Mouse (Mus musculus) CH12.LX (cell line): ENCODE measurements around the gene Lpcat1. TPM values are rescaled to one million over a fixed set of nuclear protein-coding genes. Genes with fewer than 3 reads are reported as not detected.

Experiments used
- DNase-seq: peaks from one replicate; pipeline ENCODE4 v3.0.0-alpha.2; 2013; ENCODE audit errors: extremely low read depth
- H3K27ac ChIP-seq: 2 replicates; pipeline ENCODE4 v1.5.1; 2012; ENCODE audit warnings: low read depth, mild to moderate bottlenecking, control low read depth, moderate library complexity; ENCODE audit not compliant: insufficient read depth
- H3K27me3 ChIP-seq: replicated peaks from 2 replicates; pipeline ENCODE3; 2012; ENCODE audit warnings: inconsistent platforms
- H3K36me3 ChIP-seq, 2 experiments: replicated peaks in 1 of 2; 2 replicates each; pipeline versions ENCODE3 to v1.6.1; 2012; ENCODE audit warnings: inconsistent platforms in 1 of 2, low read length in 1 of 2, mild to moderate bottlenecking in 1 of 2, mixed read lengths in 1 of 2, moderate library complexity in 1 of 2; ENCODE audit not compliant: control insufficient read depth in 1 of 2, insufficient read depth in 1 of 2
- H3K4me1 ChIP-seq, 2 experiments: 2 replicates each; pipeline ENCODE4 v1.6.1; 2012; ENCODE audit warnings: inconsistent platforms in 1 of 2, moderate library complexity in 1 of 2; ENCODE audit not compliant: insufficient read depth in 2 of 2, control insufficient read depth in 1 of 2
- H3K4me2 ChIP-seq: 2 replicates; pipeline ENCODE4 v1.6.1; 2012; ENCODE audit warnings: low read depth, mild to moderate bottlenecking, control low read depth; ENCODE audit not compliant: poor library complexity, insufficient read depth, severe bottlenecking
- H3K4me3 ChIP-seq, 3 experiments: fragments of 150-350 bp in 1 of 3; sonication (generic) in 1 of 3; replicated peaks in 1 of 3; 2 replicates each; pipeline versions ENCODE3 to v1.5.1; 2011 to 2012; ENCODE audit warnings: low read depth in 2 of 3, low read length in 2 of 3, mild to moderate bottlenecking in 2 of 3, moderate library complexity in 2 of 3, control low read depth in 1 of 3, improper control_type of control experiment in 1 of 3, inconsistent platforms in 1 of 3, mixed read lengths in 1 of 3; ENCODE audit not compliant: poor library complexity in 1 of 3
- H3K79me2 ChIP-seq: replicated peaks from 2 replicates; pipeline ENCODE4 v1.6.1; 2012; ENCODE audit warnings: mild to moderate bottlenecking, moderate library complexity; ENCODE audit not compliant: control insufficient read depth, poor library complexity, insufficient read depth, severe bottlenecking; ENCODE audit errors: extremely low read depth
- H3K9ac ChIP-seq: 2 replicates; pipeline ENCODE4 v1.6.1; 2012; ENCODE audit warnings: low read depth, mild to moderate bottlenecking, control low read depth, moderate library complexity; ENCODE audit not compliant: insufficient read depth
- H3K9me3 ChIP-seq: replicated peaks from 2 replicates; pipeline ENCODE3; 2012; ENCODE audit warnings: low read length, inconsistent platforms, mixed read lengths
- BHLHE40 ChIP-seq: IDR thresholded peaks from 2 replicates; pipeline ENCODE4 v1.6.1; 2011; ENCODE audit warnings: mild to moderate bottlenecking, low read depth, low read length, improper control_type of control experiment
- CHD1 ChIP-seq: IDR thresholded peaks from 2 replicates; pipeline ENCODE4 v1.6.1; 2012; ENCODE audit warnings: low read depth, low read length, improper control_type of control experiment, inconsistent platforms
- E2F4 ChIP-seq: IDR thresholded peaks from 2 replicates; pipeline ENCODE4 v1.6.1; 2011; ENCODE audit warnings: low read depth, low read length, improper control_type of control experiment; ENCODE audit not compliant: insufficient replicate concordance
- ELF1 ChIP-seq: IDR thresholded peaks from 2 replicates; pipeline ENCODE4 v1.6.1; 2014; ENCODE audit warnings: low read depth, mild to moderate bottlenecking, inconsistent platforms, low read length, improper control_type of control experiment
- GABPA ChIP-seq: IDR thresholded peaks from 2 replicates; pipeline ENCODE4 v1.6.1; 2012; ENCODE audit warnings: low read depth, low read length, improper control_type of control experiment, inconsistent platforms; ENCODE audit not compliant: insufficient replicate concordance
- HCFC1 ChIP-seq: IDR thresholded peaks from 2 replicates; pipeline ENCODE4 v1.6.1; 2012; ENCODE audit warnings: low read depth, mild to moderate bottlenecking, inconsistent platforms, low read length, improper control_type of control experiment
- IRF4 ChIP-seq: IDR thresholded peaks from 2 replicates; pipeline ENCODE4 v1.6.1; 2014; ENCODE audit warnings: low read depth, mild to moderate bottlenecking, inconsistent platforms, low read length, improper control_type of control experiment
- JUN ChIP-seq: IDR thresholded peaks from 2 replicates; pipeline ENCODE4 v1.6.1; 2011; ENCODE audit warnings: low read depth, mild to moderate bottlenecking, low read length, improper control_type of control experiment, moderate library complexity; ENCODE audit not compliant: insufficient read depth
- KAT2A ChIP-seq: IDR thresholded peaks from 2 replicates; pipeline ENCODE4 v1.6.1; 2012; ENCODE audit warnings: low read length, improper control_type of control experiment, inconsistent platforms; ENCODE audit not compliant: insufficient replicate concordance
- MAFK ChIP-seq: IDR thresholded peaks from 2 replicates; pipeline ENCODE4 v1.6.1; 2011; ENCODE audit warnings: low read length, improper control_type of control experiment; ENCODE audit not compliant: insufficient replicate concordance
- MAX ChIP-seq: IDR thresholded peaks from 2 replicates; pipeline ENCODE4 v1.6.1; 2011; ENCODE audit warnings: low read length, improper control_type of control experiment
- MAZ ChIP-seq: IDR thresholded peaks from 2 replicates; pipeline ENCODE4 v1.6.1; 2012; ENCODE audit warnings: low read depth, mild to moderate bottlenecking, inconsistent platforms, low read length, improper control_type of control experiment, moderate library complexity
- MXI1 ChIP-seq: IDR thresholded peaks from 2 replicates; pipeline ENCODE4 v1.6.1; 2011; ENCODE audit warnings: mild to moderate bottlenecking, low read depth, low read length, improper control_type of control experiment
- MYC ChIP-seq: IDR thresholded peaks from 2 replicates; pipeline ENCODE4 v1.6.1; 2011; ENCODE audit warnings: low read depth, mild to moderate bottlenecking, improper control_type of control experiment, low read length
- NELFE ChIP-seq: IDR thresholded peaks from 2 replicates; pipeline ENCODE4 v1.6.1; 2011; ENCODE audit warnings: low read depth, low read length, improper control_type of control experiment
- POLR2A ChIP-seq: IDR thresholded peaks from 2 replicates; pipeline ENCODE4 v1.6.1; 2011; ENCODE audit warnings: low read depth, mild to moderate bottlenecking, improper control_type of control experiment, low read length
- RAD21 ChIP-seq: IDR thresholded peaks from 2 replicates; pipeline ENCODE4 v1.6.1; 2011; ENCODE audit warnings: low read depth, mild to moderate bottlenecking, low read length, improper control_type of control experiment, moderate library complexity
- RCOR1 ChIP-seq: conservative IDR thresholded peaks from 2 replicates; pipeline ENCODE4 v1.6.1; 2012; ENCODE audit warnings: low read depth, mild to moderate bottlenecking, inconsistent platforms, low read length, improper control_type of control experiment
- SMC3 ChIP-seq: IDR thresholded peaks from 2 replicates; pipeline ENCODE4 v1.6.1; 2011; ENCODE audit warnings: low read depth, low read length, improper control_type of control experiment
- TBP ChIP-seq: conservative IDR thresholded peaks from 2 replicates; pipeline ENCODE4 v1.6.1; 2011; ENCODE audit warnings: low read depth, low read length, improper control_type of control experiment
- USF1 ChIP-seq: IDR thresholded peaks from 2 replicates; pipeline ENCODE4 v1.6.1; 2014; ENCODE audit warnings: low read depth, mild to moderate bottlenecking, inconsistent platforms, low read length, improper control_type of control experiment
- ZC3H11A ChIP-seq: IDR thresholded peaks from 2 replicates; pipeline ENCODE4 v1.6.1; 2012; ENCODE audit warnings: low read depth, mild to moderate bottlenecking, inconsistent platforms, low read length, improper control_type of control experiment
- ZKSCAN1 ChIP-seq: IDR thresholded peaks from 2 replicates; pipeline ENCODE4 v1.6.1; 2012; ENCODE audit warnings: low read depth, inconsistent platforms, low read length, improper control_type of control experiment, borderline replicate concordance
- ZNF384 ChIP-seq: IDR thresholded peaks from 2 replicates; pipeline ENCODE4 v1.6.1; 2012; ENCODE audit warnings: low read depth, low read length, improper control_type of control experiment, inconsistent platforms
- dilution Hi-C: fragments of 300-500 bp; cut with MboI; formaldehyde crosslinking; loops from 2 replicates; pipeline ENCODE4 v1.14.3; 2020; ENCODE audit warnings: low sequenced_read_pairs; ENCODE audit not compliant: extremely low pct_unique_long_range_greater_than_20kb, extremely low pct_ligation_motif_present
- in situ Hi-C: fragments of 300-500 bp; cut with MboI; formaldehyde crosslinking; loops from 3 replicates; pipeline ENCODE4 v1.14.3; 2019; ENCODE audit warnings: low sequenced_read_pairs, low pct_ligation_motif_present, low pct_unique_long_range_greater_than_20kb, mixed read lengths
- polyA plus RNA-seq: library from polyadenylated mRNA; unstranded; fragments of >175 nt; gene quantifications from 2 replicates; pipeline ENCODE4 v1.2.1, GENCODE M21; 2012; ENCODE audit warnings: low read depth; ENCODE audit not compliant: insufficient read length
- total RNA-seq, 2 experiments: library from RNA; depleted of rRNA; stranded (reverse); fragments of 300-350 nt in 1 of 2; fragments of >200 nt in 1 of 2; gene quantifications; 2 replicates each; pipeline ENCODE4 v1.2.3; 2012 to 2014

The Lpcat1 gene
- total and polyA plus RNA-seq, 3 experiments = 22.6 to 36.9 (median 36.2) TPM

GRCm38 (mm10) chr13:73439057-73439456 lies 27.9 kb upstream of the Lpcat1 start:
- Histone ChIP-seq H3K4me3 (no peak overlapping the region), H3K27me3 (no peaks in the 10 kb centered on the region), H3K9ac (no peak overlapping the region), H3K9me3 (no peaks in the 10 kb centered on the region), H3K79me2 (no peaks in the 10 kb centered on the region), H3K27ac (no peak overlapping the region), H3K36me3 (no peaks in the 10 kb centered on the region), H3K4me1 (peaks cover 5 to 13% of the 10 kb centered on the region in 2 experiments), H3K4me2 (no peak overlapping the region)
- in situ Hi-C loops = no loop called here
- TF ChIP-seq E2F4 (no peak), JUN (no peak), TBP (no peak), MAFK (no peak), ZKSCAN1 (no peak), RAD21 (no peak), ELF1 (no peak), MXI1 (no peak), ZNF384 (no peak), MYC (no peak), USF1 (no peak)
- no peak for DNase-seq
- dilution Hi-C loops = no loop called here

DNA sequence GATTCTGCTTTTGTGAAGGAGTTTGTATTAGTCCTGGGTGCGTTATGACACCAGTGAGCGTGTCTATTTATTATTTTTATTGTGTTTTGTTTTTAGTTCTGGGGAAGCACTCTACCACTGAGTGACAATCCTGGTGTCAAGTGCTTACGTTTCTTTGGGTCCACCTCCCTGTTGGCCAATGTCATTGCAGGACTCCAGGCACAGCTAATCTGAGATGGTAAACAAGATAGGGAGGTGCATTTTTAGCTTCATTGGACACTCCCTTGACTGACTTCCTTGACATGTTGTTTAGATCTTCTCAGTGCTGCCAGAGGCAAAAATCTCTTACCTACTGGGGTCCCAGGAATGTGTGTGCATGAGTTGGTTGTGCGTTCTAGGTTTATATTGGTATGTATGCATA lies 26.0 kb upstream of the Lpcat1 start:
- Histone ChIP-seq H3K9ac (no peak overlapping the region), H3K27ac (no peak overlapping the region), H3K4me1 (no peaks in the 10 kb centered on the region), H3K4me2 (no peak overlapping the region), H3K9me3 (no peaks in the 10 kb centered on the region), H3K36me3 (no peaks in the 10 kb centered on the region), H3K27me3 (no peaks in the 10 kb centered on the region), H3K79me2 (no peaks in the 10 kb centered on the region), H3K4me3 (no peak overlapping the region)
- no peak for DNase-seq
- dilution Hi-C loops (no loop called here), in situ Hi-C loops (no loop called here)
- TF ChIP-seq CHD1 (no peak), RCOR1 (no peak), BHLHE40 (no peak), SMC3 (no peak), MYC (no peak), MAZ (no peak), ZC3H11A (no peak), MXI1 (no peak), MAFK (no peak), HCFC1 (no peak), KAT2A (no peak), JUN (no peak), GABPA (no peak), MAX (no peak), POLR2A (no peak), ELF1 (no peak), IRF4 (no peak), NELFE (no peak)
